Mouse (Mus musculus): ENCODE measurements around the gene Cog8.
"Not testable (repeated sequence)": the region's sequence is repeated elsewhere in the genome, so short reads cannot be mapped to it uniquely, and the experiment has no call there.

DNA sequence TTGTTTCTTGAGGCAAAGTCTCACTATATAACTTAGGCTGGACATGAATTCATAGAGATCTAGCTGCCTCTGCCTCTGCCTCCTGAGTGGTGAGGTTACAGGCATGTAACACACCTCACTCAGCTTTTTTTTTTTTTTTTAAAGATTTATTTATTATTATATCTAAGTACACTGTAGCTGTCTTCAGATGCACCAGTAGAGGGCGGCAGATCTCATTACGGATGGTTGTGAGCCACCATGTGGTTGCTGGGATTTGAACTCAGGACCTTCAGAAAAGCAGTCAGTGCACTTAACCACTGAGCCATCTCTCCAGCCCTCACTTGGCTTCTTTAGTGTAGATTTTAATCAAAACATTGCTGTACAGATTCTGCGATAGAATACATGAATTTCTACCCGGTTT, 60.1 kb downstream of the Cog8 start:
- TF ChIP-seq ZKSCAN1 (IDR thresholded peaks at IDR 0.05; ENCODE audit: low read depth, low read length); EP300 (IDR thresholded peaks at IDR 0.05; ENCODE audit: low read depth in 1 of 2, low read length in 2 of 2); POLR2A (IDR thresholded peaks at IDR 0.05; ENCODE audit: control insufficient read depth in 1 of 2, insufficient read depth in 1 of 2, low read depth in 1 of 2, low read length in 2 of 2, poor library complexity in 1 of 2); ETS1 (IDR thresholded peaks at IDR 0.05; ENCODE audit: low read depth, low read length); ZC3H11A (IDR thresholded peaks at IDR 0.05; ENCODE audit: low read depth, low read length); GATA1 (IDR thresholded peaks at IDR 0.05; ENCODE audit: low read depth, low read length); MXI1 (IDR thresholded peaks at IDR 0.05; ENCODE audit: low read depth, low read length); POLR2AphosphoS5 (IDR thresholded peaks at IDR 0.05; ENCODE audit: borderline replicate concordance, low read depth, low read length); MAZ (IDR thresholded peaks at IDR 0.05; ENCODE audit: low read depth, low read length): not testable (repeated sequence)
- peak in 2 of 3 experiments; percentile 8 to 28; a peak in 3 of 6 replicates for TF ChIP-seq CTCF (IDR thresholded peaks at IDR 0.05 in 2 of 3, conservative IDR thresholded peaks at IDR 0.05 in 1 of 3; ENCODE audit: control insufficient read depth in 1 of 3, insufficient read depth in 1 of 3, low read depth in 2 of 3, low read length in 3 of 3, poor library complexity in 1 of 3, severe bottlenecking in 1 of 3)

All from MEL (cell line).